Mouse (Mus musculus): ENCODE results near the gene Trim7. TPM values are rescaled to one million over a fixed set of nuclear protein-coding genes. Genes with fewer than 3 reads are reported as not detected.

Trim7 gene
- polyA plus RNA-seq, 1 experiment = 1.9 TPM

GRCm38 (mm10) chr11:48793184-48793583, 32.8 kb upstream of the Trim7 start:
- no peaks in the 10 kb centered on the region for H3K27me3 ChIP-seq (ENCODE audit: control insufficient read depth, insufficient read depth, insufficient read length)
- TF ChIP-seq CEBPB (IDR thresholded peaks at IDR 0.05; ENCODE audit: low read depth) = no peak
- no peak for TF ChIP-seq USF1 (IDR thresholded peaks at IDR 0.05; ENCODE audit: low read depth)
- TF ChIP-seq FOSL1 (IDR thresholded peaks at IDR 0.05; ENCODE audit: insufficient read depth, low read length, poor library complexity, severe bottlenecking) = no peak
- TF ChIP-seq CTCF (IDR thresholded peaks at IDR 0.05; ENCODE audit: control insufficient read depth, insufficient read depth, insufficient read length) = no peak
- no peak for TF ChIP-seq MAX (IDR thresholded peaks at IDR 0.05)
- TF ChIP-seq MYOG (IDR thresholded peaks at IDR 0.05; ENCODE audit: control insufficient read depth, extremely low read depth, insufficient read length) = no peak
- TF ChIP-seq MYOD1 (IDR thresholded peaks at IDR 0.05; ENCODE audit: control insufficient read depth, insufficient read length, low read depth) = no peak
- no peaks in the 10 kb centered on the region for H3K36me3 ChIP-seq (ENCODE audit: control insufficient read depth, insufficient read depth)
- H3K79me3 ChIP-seq (ENCODE audit: low read depth) = peaks cover 5% of the 10 kb centered on the region
- H3K79me2 ChIP-seq (ENCODE audit: control insufficient read depth, insufficient read depth) = peaks cover 11% of the 10 kb centered on the region
- no peak overlapping the region for H3ac ChIP-seq (ENCODE audit: control insufficient read depth, insufficient read length, low read depth)
- H3K4me3 ChIP-seq (ENCODE audit: insufficient read depth, poor library complexity, severe bottlenecking) = no peak overlapping the region

GRCm38 (mm10) chr11:48795221-48795620, 30.7 kb upstream of the Trim7 start:
- TF ChIP-seq MYOD1 (IDR thresholded peaks at IDR 0.05; ENCODE audit: control insufficient read depth, insufficient read length, low read depth) (no peak), MAX (IDR thresholded peaks at IDR 0.05) (no peak), USF1 (IDR thresholded peaks at IDR 0.05; ENCODE audit: low read depth) (no peak), CEBPB (IDR thresholded peaks at IDR 0.05; ENCODE audit: low read depth) (no peak), CTCF (IDR thresholded peaks at IDR 0.05; ENCODE audit: control insufficient read depth, insufficient read depth, insufficient read length) (no peak), MYOG (IDR thresholded peaks at IDR 0.05; ENCODE audit: control insufficient read depth, extremely low read depth, insufficient read length) (no peak), FOSL1 (IDR thresholded peaks at IDR 0.05; ENCODE audit: insufficient read depth, low read length, poor library complexity, severe bottlenecking) (no peak)
- no peaks in the 10 kb centered on the region for H3K36me3 ChIP-seq (ENCODE audit: control insufficient read depth, insufficient read depth)
- H3K79me2 ChIP-seq (ENCODE audit: control insufficient read depth, insufficient read depth) = peaks cover 29% of the 10 kb centered on the region
- no peak overlapping the region for H3K4me3 ChIP-seq (ENCODE audit: insufficient read depth, poor library complexity, severe bottlenecking)
- H3K27me3 ChIP-seq (ENCODE audit: control insufficient read depth, insufficient read depth, insufficient read length) = no peaks in the 10 kb centered on the region
- H3ac ChIP-seq (ENCODE audit: control insufficient read depth, insufficient read length, low read depth) = no peak overlapping the region
- peaks cover 10% of the 10 kb centered on the region for H3K79me3 ChIP-seq (ENCODE audit: low read depth)

- H3ac ChIP-seq (ENCODE audit: control insufficient read depth, insufficient read length, low read depth) = no peak overlapping the region
- peaks cover 40% of the 10 kb centered on the region for H3K79me2 ChIP-seq (ENCODE audit: control insufficient read depth, insufficient read depth)
- peaks cover 21% of the 10 kb centered on the region for H3K79me3 ChIP-seq (ENCODE audit: low read depth)
- no peak overlapping the region for H3K4me3 ChIP-seq (ENCODE audit: insufficient read depth, poor library complexity, severe bottlenecking)
- no peaks in the 10 kb centered on the region for H3K27me3 ChIP-seq (ENCODE audit: control insufficient read depth, insufficient read depth, insufficient read length)
- H3K36me3 ChIP-seq (ENCODE audit: control insufficient read depth, insufficient read depth) = peaks cover 8% of the 10 kb centered on the region
- TF ChIP-seq FOSL1 (IDR thresholded peaks at IDR 0.05; ENCODE audit: insufficient read depth, low read length, poor library complexity, severe bottlenecking) (no peak), MAX (IDR thresholded peaks at IDR 0.05) (no peak), USF1 (IDR thresholded peaks at IDR 0.05; ENCODE audit: low read depth) (no peak), MYOD1 (IDR thresholded peaks at IDR 0.05; ENCODE audit: control insufficient read depth, insufficient read length, low read depth) (no peak), CTCF (IDR thresholded peaks at IDR 0.05; ENCODE audit: control insufficient read depth, insufficient read depth, insufficient read length) (no peak), MYOG (IDR thresholded peaks at IDR 0.05; ENCODE audit: control insufficient read depth, extremely low read depth, insufficient read length) (no peak), CEBPB (IDR thresholded peaks at IDR 0.05; ENCODE audit: low read depth) (no peak)
Observed at GRCm38 (mm10) chr11:48796290-48796689, 29.6 kb upstream of the Trim7 start.

GRCm38 (mm10) chr11:48797287-48797686, 28.7 kb upstream of the Trim7 start:
- Histone ChIP-seq H3K79me2 (ENCODE audit: control insufficient read depth, insufficient read depth) (peaks cover 50% of the 10 kb centered on the region), H3K27me3 (ENCODE audit: control insufficient read depth, insufficient read depth, insufficient read length) (no peaks in the 10 kb centered on the region), H3ac (ENCODE audit: control insufficient read depth, insufficient read length, low read depth) (no peak overlapping the region), H3K4me3 (ENCODE audit: insufficient read depth, poor library complexity, severe bottlenecking) (no peak overlapping the region), H3K36me3 (ENCODE audit: control insufficient read depth, insufficient read depth) (peaks cover 18% of the 10 kb centered on the region), H3K79me3 (ENCODE audit: low read depth) (peaks cover 31% of the 10 kb centered on the region)
- TF ChIP-seq USF1 (IDR thresholded peaks at IDR 0.05; ENCODE audit: low read depth) = no peak

DNA sequence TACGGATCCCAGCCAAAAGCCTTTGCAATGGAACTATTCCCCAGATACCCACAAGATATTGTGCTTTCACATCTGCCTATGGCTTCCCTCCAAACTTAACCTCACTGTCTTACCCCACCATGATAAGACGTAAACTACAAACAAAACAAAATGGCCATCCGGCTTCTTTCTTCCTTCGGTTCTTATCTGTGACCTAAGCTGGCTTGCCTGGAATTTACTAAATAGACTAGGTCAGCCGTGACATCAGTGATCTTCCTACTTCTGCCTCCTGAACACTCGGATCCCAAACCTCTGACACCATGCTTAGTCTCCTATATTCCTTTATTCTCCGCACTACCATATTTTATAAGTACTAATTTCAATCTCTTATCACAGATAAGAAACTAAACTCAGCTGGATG, 27.6 kb upstream of the Trim7 start:
- H3K79me3 ChIP-seq (ENCODE audit: low read depth) = peaks cover 41% of the 10 kb centered on the region
- no peak for TF ChIP-seq CEBPB (IDR thresholded peaks at IDR 0.05; ENCODE audit: low read depth)
- no peak for TF ChIP-seq MAX (IDR thresholded peaks at IDR 0.05)
- H3ac ChIP-seq (ENCODE audit: control insufficient read depth, insufficient read length, low read depth) = no peak overlapping the region
- H3K27me3 ChIP-seq (ENCODE audit: control insufficient read depth, insufficient read depth, insufficient read length) = no peaks in the 10 kb centered on the region
- peaks cover 28% of the 10 kb centered on the region for H3K36me3 ChIP-seq (ENCODE audit: control insufficient read depth, insufficient read depth)
- H3K4me3 ChIP-seq (ENCODE audit: insufficient read depth, poor library complexity, severe bottlenecking) = peak overlapping the region; percentile 88
- H3K79me2 ChIP-seq (ENCODE audit: control insufficient read depth, insufficient read depth) = peaks cover 60% of the 10 kb centered on the region

- Histone ChIP-seq H3K36me3 (ENCODE audit: control insufficient read depth, insufficient read depth) (peaks cover 38% of the 10 kb centered on the region), H3K4me3 (ENCODE audit: insufficient read depth, poor library complexity, severe bottlenecking) (peak overlapping the region; percentile 88), H3ac (ENCODE audit: control insufficient read depth, insufficient read length, low read depth) (peak overlapping the region; percentile 85), H3K27me3 (ENCODE audit: control insufficient read depth, insufficient read depth, insufficient read length) (no peaks in the 10 kb centered on the region), H3K79me2 (ENCODE audit: control insufficient read depth, insufficient read depth) (peaks cover 70% of the 10 kb centered on the region), H3K79me3 (ENCODE audit: low read depth) (peaks cover 50% of the 10 kb centered on the region)
- TF ChIP-seq FOSL1 (IDR thresholded peaks at IDR 0.05; ENCODE audit: insufficient read depth, low read length, poor library complexity, severe bottlenecking) (no peak), USF1 (IDR thresholded peaks at IDR 0.05; ENCODE audit: low read depth) (peak; percentile 28)
Observed at GRCm38 (mm10) chr11:48798984-48799920, 26.7 kb upstream of the Trim7 start.

Measured in C2C12 (cell line).